Mouse (Mus musculus) stomach, postnatal 0 days (tissue): Measurements from ENCODE around the gene Lao1.

Experiments
- CTCF ChIP-seq: IDR thresholded peaks from 2 replicates; pipeline ENCODE4 v1.5.1; 2016; ENCODE audit warnings: antibody characterized with exemption, low read depth, mild to moderate bottlenecking, moderate library complexity
- EP300 ChIP-seq: optimal IDR thresholded peaks from 2 replicates; pipeline ENCODE3; 2016; ENCODE audit warnings: antibody characterized with exemption

DNA sequence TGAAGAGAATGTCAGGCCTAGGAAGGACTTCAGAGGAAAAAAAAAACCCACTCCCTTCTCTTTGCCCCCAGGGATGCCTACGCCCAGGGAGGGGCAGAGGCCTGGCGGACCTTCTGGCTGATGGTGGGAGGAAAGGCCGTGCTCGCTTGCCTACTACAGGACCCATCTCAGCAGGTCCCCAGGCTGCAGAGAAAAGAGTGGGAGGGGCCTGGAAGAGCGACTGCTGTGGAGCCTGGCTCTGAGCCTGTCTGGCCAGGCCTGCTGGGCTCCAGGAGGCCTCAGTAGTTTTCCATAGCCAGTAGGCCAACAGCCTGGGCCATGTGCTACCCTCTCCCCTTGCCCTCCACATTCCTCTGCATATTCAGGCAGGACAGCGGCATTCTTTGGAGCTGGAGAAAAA, 47.1 kb downstream of the Lao1 start:
- TF ChIP-seq EP300 (no peak), CTCF (no peak)
